Mouse (Mus musculus) ES-E14 (cell line): ENCODE data around the gene Usp8.

Source experiments
- CHD2 ChIP-seq: IDR thresholded peaks from 2 replicates; pipeline ENCODE4 v1.6.1; 2014; ENCODE audit warnings: mild to moderate bottlenecking, low read depth, low read length, inconsistent platforms
- HCFC1 ChIP-seq: IDR thresholded peaks from 2 replicates; pipeline ENCODE4 v1.6.1; 2012; ENCODE audit warnings: low read length, inconsistent platforms, borderline replicate concordance; ENCODE audit not compliant: insufficient read depth
- MAFK ChIP-seq: IDR thresholded peaks from 2 replicates; pipeline ENCODE4 v1.6.1; 2014; ENCODE audit warnings: mild to moderate bottlenecking, low read depth, low read length, inconsistent platforms; ENCODE audit not compliant: insufficient read depth
- ZC3H11A ChIP-seq: IDR thresholded peaks from 2 replicates; pipeline ENCODE4 v1.6.1; 2012; ENCODE audit warnings: low read depth, mild to moderate bottlenecking, inconsistent platforms, low read length, borderline replicate concordance

GRCm38 (mm10) chr2:126801980-126802379 is 94.9 kb downstream of the Usp8 start:
- TF ChIP-seq ZC3H11A, result no peak
- no peak for TF ChIP-seq HCFC1
- no peak for TF ChIP-seq CHD2
- no peak for TF ChIP-seq MAFK
